Mouse (Mus musculus) macrophage (primary cell): ENCODE results near the gene Vps72. TPM values are rescaled to one million over a fixed set of nuclear protein-coding genes. Genes with fewer than 3 reads are reported as not detected.
"Not testable (repeated sequence)": the region's sequence is repeated elsewhere in the genome, so short reads cannot be mapped to it uniquely, and the experiment has no call there.

Experiments used
- H3K27ac ChIP-seq: fragments of 350-480 bp; formaldehyde crosslinking; 2 replicates; pipeline ENCODE4 v1.9.0; 2021
- H3K36me3 ChIP-seq: fragments of 350-480 bp; formaldehyde crosslinking; 2 replicates; pipeline ENCODE4 v1.9.0; 2021; ENCODE audit errors: inconsistent target
- H3K4me3 ChIP-seq: fragments of 350-480 bp; formaldehyde crosslinking; 2 replicates; pipeline ENCODE4 v1.9.0; 2021; ENCODE audit errors: inconsistent target
- H3K79me2 ChIP-seq: fragments of 350-480 bp; formaldehyde crosslinking; 2 replicates; pipeline ENCODE4 v1.9.0; 2021; ENCODE audit errors: inconsistent target
- WGBS: methylation state at CpG from one replicate; pipeline ENCODE4 v1.1.7; 2026; ENCODE audit warnings: inconsistent platforms; ENCODE audit not compliant: missing documents; 5-methylcytosine and 5-hydroxymethylcytosine counted together
- polyA plus RNA-seq: library from polyadenylated mRNA; stranded (reverse); fragments of 250-400 nt; gene quantifications from 3 replicates; pipeline ENCODE4 v1.2.4, GENCODE M21; 2018; ENCODE audit warnings: inconsistent platforms

The Vps72 gene
- polyA plus RNA-seq, 1 experiment from 2014 or later, result 54.7 TPM

- 94% methylated on average over 2 of the region's 2 CpGs for WGBS
- Histone ChIP-seq H3K27ac (no peak overlapping the region), H3K79me2 (peaks cover 10% of the 10 kb centered on the region), H3K4me3 (no peak overlapping the region), H3K36me3 (peaks cover 56% of the 10 kb centered on the region)
Measured at GRCm38 (mm10) chr3:95117751-95118150, 6.9 kb downstream of the Vps72 start.

DNA sequence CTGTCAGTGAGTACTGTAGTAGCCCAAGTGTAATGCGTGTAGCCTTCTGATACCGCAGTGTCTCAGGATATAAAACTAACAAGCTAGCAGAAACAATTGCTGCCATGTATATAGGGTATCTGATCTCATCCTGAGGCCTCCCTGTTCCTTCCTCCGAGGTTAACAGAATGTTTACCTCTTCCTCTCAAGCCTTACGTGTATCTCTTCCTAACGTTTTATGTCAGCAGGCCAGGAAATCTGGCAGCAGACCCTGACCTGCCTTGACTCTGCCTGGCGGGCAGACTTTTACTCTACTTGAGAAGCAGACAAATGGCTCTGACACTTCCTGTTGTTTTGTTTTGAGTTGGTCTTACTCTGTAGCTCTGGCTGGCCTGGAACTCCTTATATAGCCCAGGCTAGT lies 10.8 kb downstream of the Vps72 start:
- Histone ChIP-seq H3K79me2 (no peaks in the 10 kb centered on the region), H3K4me3 (no peak overlapping the region), H3K36me3 (peaks cover 48% of the 10 kb centered on the region), H3K27ac (no peak overlapping the region)
- WGBS, result 73% methylated on average over 6 of the region's 6 CpGs

- no peak within 1 kb of the TSS for H3K4me3 ChIP-seq
- WGBS, result 88% methylated on average over 6 of the region's 6 CpGs
- H3K79me2 ChIP-seq, result no peaks in the 10 kb centered on the region
- no peak within 1 kb of the TSS for H3K27ac ChIP-seq
- peaks cover 37% of the 10 kb centered on the region for H3K36me3 ChIP-seq
Measured at GRCm38 (mm10) chr3:95124246-95124645, 13.4 kb downstream of the Vps72 start, which contains the start of gene Tmod4. Gene Tmod4 (plus strand): TSS chr3:95124476.

GRCm38 (mm10) chr3:95124972-95125371 lies 14.2 kb downstream of the Vps72 start:
- H3K4me3 ChIP-seq, result no peak overlapping the region
- H3K79me2 ChIP-seq, result no peaks in the 10 kb centered on the region
- H3K27ac ChIP-seq, result no peak overlapping the region
- 40% methylated on average over 5 of the region's 5 CpGs for WGBS
- H3K36me3 ChIP-seq, result peaks cover 37% of the 10 kb centered on the region

- Histone ChIP-seq H3K79me2 (peaks cover 5% of the 10 kb centered on the region; the same call in 1 of the 2 replicates), H3K4me3 (no peak overlapping the region), H3K27ac (no peak overlapping the region), H3K36me3 (peaks cover 29% of the 10 kb centered on the region; the same call in 1 of the 2 replicates)
- WGBS, result 92% methylated on average over 6 of the region's 6 CpGs
Measured at GRCm38 (mm10) chr3:95129226-95129651, 18.4 kb downstream of the Vps72 start.

DNA sequence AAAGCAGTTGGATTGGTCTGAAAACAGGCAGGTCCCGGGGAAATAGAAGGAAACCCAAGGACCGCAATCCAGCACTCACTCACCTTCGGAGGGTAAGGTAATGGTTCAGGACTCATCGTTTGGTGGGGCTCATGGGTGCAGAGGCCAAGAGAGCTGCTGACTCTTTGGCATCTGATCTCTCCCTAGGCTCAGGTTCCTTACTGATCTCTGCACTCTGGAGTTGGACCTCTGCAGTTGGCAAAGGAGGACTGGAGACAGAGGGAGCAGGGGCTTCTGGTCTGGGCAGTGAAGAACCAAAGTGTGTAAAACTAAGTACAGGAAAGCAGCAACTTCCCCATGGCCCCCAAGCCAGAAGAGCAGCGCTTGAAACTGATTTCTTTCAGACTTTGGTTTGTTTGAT lies 19.3 kb downstream of the Vps72 start:
- WGBS, result 93% methylated on average over 5 of the region's 5 CpGs
- H3K4me3 ChIP-seq, result no peak overlapping the region
- peaks cover 5% of the 10 kb centered on the region; the same call in 1 of the 2 replicates for H3K79me2 ChIP-seq
- no peak overlapping the region for H3K27ac ChIP-seq
- peaks cover 29% of the 10 kb centered on the region; the same call in 1 of the 2 replicates for H3K36me3 ChIP-seq

DNA sequence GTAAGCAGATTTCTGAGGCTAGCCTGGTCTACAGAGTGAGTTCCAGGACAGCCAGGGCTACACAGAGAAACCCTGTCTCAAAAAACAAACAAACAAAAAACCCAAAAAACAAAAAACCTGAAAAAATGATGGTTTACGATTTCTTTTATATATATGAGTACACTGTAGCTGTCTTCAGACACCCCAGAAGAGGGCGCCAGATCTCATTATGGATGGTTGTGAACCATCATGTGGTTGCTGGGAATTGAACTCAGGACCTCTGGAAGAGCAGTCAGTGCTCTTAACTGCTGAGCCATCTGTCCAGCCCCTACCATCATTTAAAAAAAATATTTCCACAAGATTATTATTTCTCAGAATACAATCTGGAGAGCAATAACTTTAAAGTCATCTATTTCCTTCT lies 21.6 kb downstream of the Vps72 start:
- WGBS, result 100% methylated on average over 2 of the region's 2 CpGs
- H3K79me2 ChIP-seq, result peaks cover 14% of the 10 kb centered on the region; the same call in 1 of the 2 replicates
- peaks cover 29% of the 10 kb centered on the region; the same call in 1 of the 2 replicates for H3K36me3 ChIP-seq
- H3K4me3 ChIP-seq, H3K27ac ChIP-seq: not testable (repeated sequence)

DNA sequence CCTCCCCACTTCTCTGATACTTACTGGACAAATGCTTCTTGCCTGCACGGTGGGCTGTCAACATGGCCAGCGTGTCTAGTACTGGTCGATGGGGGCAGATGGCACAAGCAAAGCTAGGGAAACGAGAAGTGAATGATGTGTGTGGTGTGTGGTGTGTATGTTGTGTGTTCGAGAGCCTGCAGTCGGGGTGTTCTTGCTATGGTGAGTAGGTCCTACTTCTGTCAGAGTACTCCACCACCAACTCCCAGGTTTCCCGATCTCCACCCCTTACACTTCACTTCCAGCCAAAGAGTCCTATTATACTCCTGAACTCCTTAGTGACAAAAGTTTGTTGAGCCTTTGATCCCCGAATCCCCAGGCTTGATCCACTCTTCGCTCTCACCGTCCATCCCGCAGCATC lies 22.4 kb downstream of the Vps72 start:
- Histone ChIP-seq H3K36me3 (peaks cover 29% of the 10 kb centered on the region; the same call in 1 of the 2 replicates), H3K27ac (peak overlapping the region; percentile 71), H3K79me2 (peaks cover 20% of the 10 kb centered on the region), H3K4me3 (peak overlapping the region; percentile 83)
- 40% methylated on average over 9 of the region's 11 CpGs for WGBS

DNA sequence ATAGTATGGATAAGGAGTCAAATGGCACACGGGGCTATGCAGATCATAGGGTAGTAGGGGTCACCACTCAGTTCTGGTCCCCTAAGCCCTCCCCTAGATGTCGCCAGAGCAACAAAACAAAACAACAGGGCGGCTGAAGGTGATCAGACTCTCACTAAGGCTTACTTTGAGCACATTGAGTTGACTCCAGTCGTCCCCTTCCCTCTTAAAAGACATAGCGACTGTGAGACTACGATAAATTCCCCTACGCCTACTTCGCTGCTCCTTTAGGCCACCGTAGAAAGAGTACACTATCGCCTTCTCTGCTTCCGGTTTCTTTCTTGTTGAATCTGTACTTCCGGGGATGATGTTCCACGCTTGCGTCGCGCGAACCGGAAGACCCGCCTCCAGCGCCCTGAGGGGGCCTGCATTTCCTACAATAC lies 22.9 kb downstream of the Vps72 start, which contains the start of the genes Scnm1 and Lysmd1:
Gene Scnm1, minus strand, starts transcription at position 332 of the 422 bp plus-strand sequence.
Gene Lysmd1, plus strand, starts transcription at position 409 of the 422 bp plus-strand sequence.
- H3K79me2 ChIP-seq, result peaks cover 22% of the 10 kb centered on the region
- peak within 1 kb of the TSS; percentile 83 for H3K4me3 ChIP-seq
- 0% methylated on average over 18 of the region's 20 CpGs for WGBS
- peaks cover 29% of the 10 kb centered on the region; the same call in 1 of the 2 replicates for H3K36me3 ChIP-seq
- peak within 1 kb of the TSS; percentile 92 for H3K27ac ChIP-seq

- H3K79me2 ChIP-seq, result peaks cover 23% of the 10 kb centered on the region
- H3K4me3 ChIP-seq, result peak overlapping the region; percentile 83; the same call in 1 of the 2 replicates
- WGBS, result no CpG with 5 or more reads among the region's 12 CpGs
- peaks cover 25% of the 10 kb centered on the region; the same call in 1 of the 2 replicates for H3K36me3 ChIP-seq
- H3K27ac ChIP-seq, result not testable (repeated sequence)
Measured at GRCm38 (mm10) chr3:95134133-95134532, 23.3 kb downstream of the Vps72 start.

- peak overlapping the region; percentile 33 for H3K4me3 ChIP-seq
- peak overlapping the region; percentile 92 for H3K27ac ChIP-seq
- WGBS, result 0% methylated on average over 6 of the region's 6 CpGs
- H3K36me3 ChIP-seq, result peaks cover 16% of the 10 kb centered on the region; the same call in 1 of the 2 replicates
- H3K79me2 ChIP-seq, result peaks cover 32% of the 10 kb centered on the region
Measured at GRCm38 (mm10) chr3:95135023-95135422, 24.2 kb downstream of the Vps72 start.

- peaks cover 13% of the 10 kb centered on the region; the same call in 1 of the 2 replicates for H3K36me3 ChIP-seq
- H3K27ac ChIP-seq, result peak overlapping the region; percentile 92
- 5% methylated on average over 7 of the region's 7 CpGs for WGBS
- H3K79me2 ChIP-seq, result peaks cover 37% of the 10 kb centered on the region
- peak overlapping the region; percentile 33 for H3K4me3 ChIP-seq
Measured at GRCm38 (mm10) chr3:95135433-95136052, 24.7 kb downstream of the Vps72 start.

GRCm38 (mm10) chr3:95136336-95136735 lies 25.5 kb downstream of the Vps72 start:
- WGBS, result 2% methylated on average over 3 of the region's 3 CpGs
- H3K27ac ChIP-seq, result peak overlapping the region; percentile 92
- peaks cover 45% of the 10 kb centered on the region for H3K79me2 ChIP-seq
- peaks cover 8% of the 10 kb centered on the region; the same call in 1 of the 2 replicates for H3K36me3 ChIP-seq
- no peak overlapping the region for H3K4me3 ChIP-seq

DNA sequence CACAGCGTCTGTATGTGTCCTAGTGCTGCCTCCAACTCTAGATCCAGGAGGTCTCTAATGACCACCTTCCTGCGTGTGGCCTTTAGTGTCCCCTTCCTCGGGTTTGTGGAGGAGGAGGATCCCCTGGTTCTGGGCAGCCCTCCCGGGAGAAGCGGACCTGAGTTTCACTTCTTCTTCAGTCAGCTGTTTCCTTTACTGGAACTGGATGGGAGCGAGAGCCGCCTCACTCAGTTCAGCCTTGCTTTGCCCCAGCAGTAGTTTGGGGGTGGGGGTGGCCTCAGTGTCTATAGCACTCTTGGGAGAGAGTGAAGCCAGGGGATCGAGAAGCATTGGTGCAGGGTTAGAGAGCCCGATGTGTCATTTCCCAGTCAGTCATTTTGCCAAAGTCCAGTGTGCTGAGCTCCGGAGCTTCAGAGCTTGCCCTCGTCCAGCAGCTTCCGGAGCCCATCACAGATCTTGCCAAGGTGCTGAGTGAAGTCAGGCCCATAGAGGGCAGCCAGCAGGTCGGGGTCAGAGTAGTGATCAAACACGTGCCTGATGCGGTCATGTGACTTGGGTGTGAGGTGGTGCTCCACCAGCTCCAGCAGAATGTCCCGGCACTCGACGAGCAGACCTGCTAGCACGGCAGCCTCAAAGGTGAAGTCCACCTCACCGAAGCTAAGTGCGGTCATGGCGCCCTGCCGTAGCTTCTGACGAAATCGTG lies 28.9 kb downstream of the Vps72 start:
- peak overlapping the region; percentile 90 for H3K27ac ChIP-seq
- H3K4me3 ChIP-seq, result peak overlapping the region; percentile 71; the same call in 1 of the 2 replicates
- H3K36me3 ChIP-seq, result no peaks in the 10 kb centered on the region; the same call in 1 of the 2 replicates
- WGBS, result 43% methylated on average over 25 of the region's 25 CpGs
- peaks cover 50% of the 10 kb centered on the region for H3K79me2 ChIP-seq

DNA sequence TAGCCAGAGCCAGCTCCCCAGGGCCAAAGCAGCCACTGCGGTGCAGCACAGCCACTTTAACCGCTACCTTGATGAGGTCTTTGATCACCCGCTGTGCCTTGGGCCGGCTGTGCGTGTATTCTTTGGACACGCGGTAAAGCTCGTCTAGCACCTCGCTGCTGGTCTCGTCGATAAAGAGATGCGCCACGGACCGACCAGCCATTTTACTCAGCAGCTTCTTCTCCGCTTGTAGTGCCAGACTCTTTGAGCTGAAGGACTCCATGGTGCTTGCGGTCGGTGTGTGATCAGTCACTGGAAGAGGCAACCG lies 29.4 kb downstream of the Vps72 start:
- 79% methylated on average over 18 of the region's 18 CpGs for WGBS
- H3K4me3 ChIP-seq, result peak overlapping the region; percentile 71; the same call in 1 of the 2 replicates
- H3K27ac ChIP-seq, result peak overlapping the region; percentile 90
- H3K79me2 ChIP-seq, result peaks cover 50% of the 10 kb centered on the region
- H3K36me3 ChIP-seq, result no peaks in the 10 kb centered on the region; the same call in 1 of the 2 replicates
